Mouse (Mus musculus): ENCODE results near the gene Pde8b. TPM values are rescaled to one million over a fixed set of nuclear protein-coding genes. Genes with fewer than 3 reads are reported as not detected.
A peak's percentile ranks its signal among the peaks of the same experiment; 100 is the strongest.

Gene Pde8b
- total RNA-seq, 2 experiments from 2014 or later, result 132 to 151 TPM

GRCm38 (mm10) chr13:95127288-95127687, 122.8 kb downstream of the Pde8b start:
- no peak for TF ChIP-seq CTCF (IDR thresholded peaks at IDR 0.05)
- DNase-seq (ENCODE audit: extremely low spot score in 1 of 2, low spot score in 2 of 2), result no peak
- intact Hi-C loops (cut with DNase I), result loop anchor here (5.0 kb wide), 1 partner anchor 40 kb away; no protein-coding TSS in a partner anchor
- Histone ChIP-seq H3K4me3 (no peak overlapping the region), H3K27ac (peak overlapping the region; percentile 75)

GRCm38 (mm10) chr13:95126801-95127200, 123.3 kb downstream of the Pde8b start:
- TF ChIP-seq CTCF (IDR thresholded peaks at IDR 0.05), result no peak
- DNase-seq (ENCODE audit: extremely low spot score in 1 of 2, low spot score in 2 of 2), result no peak
- intact Hi-C loops (cut with DNase I), result loop anchor here (5.0 kb wide), 1 partner anchor 40 kb away; no protein-coding TSS in a partner anchor
- no peak overlapping the region for H3K4me3 ChIP-seq
- H3K27ac ChIP-seq, result peak overlapping the region; percentile 75

GRCm38 (mm10) chr13:95125546-95126215, 124.5 kb downstream of the Pde8b start:
- DNase-seq (ENCODE audit: extremely low spot score in 1 of 2, low spot score in 2 of 2), result no peak
- Histone ChIP-seq H3K27ac (peak overlapping the region; percentile 75; the same call in 1 of the 2 replicates), H3K4me3 (no peak overlapping the region)
- intact Hi-C loops (cut with DNase I), result loop anchor here (5.0 kb wide), 1 partner anchor 38 kb away; no protein-coding TSS in a partner anchor
- no peak for TF ChIP-seq CTCF (IDR thresholded peaks at IDR 0.05)

- no peak for TF ChIP-seq CTCF (IDR thresholded peaks at IDR 0.05)
- Histone ChIP-seq H3K4me3 (no peak overlapping the region), H3K27ac (peak overlapping the region; percentile 36; the same call in 1 of the 2 replicates)
- no peak for DNase-seq (ENCODE audit: extremely low spot score in 1 of 2, low spot score in 2 of 2)
- intact Hi-C loops (cut with DNase I), result no loop called here
These were observed 129.6 kb downstream of the Pde8b start for GRCm38 (mm10) chr13:95120570-95120969.

GRCm38 (mm10) chr13:95113763-95114162, 136.4 kb downstream of the Pde8b start:
- no peak for DNase-seq (ENCODE audit: extremely low spot score in 1 of 2, low spot score in 2 of 2)

GRCm38 (mm10) chr13:95109555-95109954, 140.6 kb downstream of the Pde8b start:
- intact Hi-C loops (cut with DNase I), result no loop called here
- no peak for DNase-seq (ENCODE audit: extremely low spot score in 1 of 2, low spot score in 2 of 2)
- Histone ChIP-seq H3K4me3 (no peak overlapping the region), H3K27ac (no peak overlapping the region)
- TF ChIP-seq CTCF (IDR thresholded peaks at IDR 0.05), result no peak; the same call in none of the 2 replicates

More at GRCm38 (mm10) chr13:95113763-95114162, 136.4 kb downstream of the Pde8b start:
- H3K4me3 ChIP-seq, result no peak overlapping the region
- TF ChIP-seq CTCF (IDR thresholded peaks at IDR 0.05), result no peak
- intact Hi-C loops (cut with DNase I), result no loop called here
- H3K27ac ChIP-seq, result no peak overlapping the region

GRCm38 (mm10) chr13:95108035-95108434, 142.1 kb downstream of the Pde8b start:
- Histone ChIP-seq H3K27ac (peak overlapping the region; percentile 64), H3K4me3 (no peak overlapping the region)
- intact Hi-C loops (cut with DNase I), result no loop called here
- no peak for DNase-seq (ENCODE audit: extremely low spot score in 1 of 2, low spot score in 2 of 2)
- TF ChIP-seq CTCF (IDR thresholded peaks at IDR 0.05), result no peak

GRCm38 (mm10) chr13:95104865-95105264, 145.3 kb downstream of the Pde8b start:
- no peak for TF ChIP-seq CTCF (IDR thresholded peaks at IDR 0.05)
- intact Hi-C loops (cut with DNase I), result no loop called here
- H3K27ac ChIP-seq, result no peak overlapping the region
- DNase-seq (ENCODE audit: extremely low spot score in 1 of 2, low spot score in 2 of 2), result no peak
- H3K4me3 ChIP-seq, result no peak overlapping the region

GRCm38 (mm10) chr13:95102985-95103590, 147.0 kb downstream of the Pde8b start:
- DNase-seq (ENCODE audit: extremely low spot score in 1 of 2, low spot score in 2 of 2), result no peak
- intact Hi-C loops (cut with DNase I), result no loop called here
- TF ChIP-seq CTCF (IDR thresholded peaks at IDR 0.05), result no peak
- Histone ChIP-seq H3K4me3 (no peak overlapping the region), H3K27ac (peak overlapping the region; percentile 61)

GRCm38 (mm10) chr13:95101315-95101714, 148.8 kb downstream of the Pde8b start:
- no peak for DNase-seq (ENCODE audit: extremely low spot score in 1 of 2, low spot score in 2 of 2)
- intact Hi-C loops (cut with DNase I), result no loop called here
- TF ChIP-seq CTCF (IDR thresholded peaks at IDR 0.05), result no peak

GRCm38 (mm10) chr13:95098931-95099720, 151.0 kb downstream of the Pde8b start:
- no peak for DNase-seq (ENCODE audit: extremely low spot score in 1 of 2, low spot score in 2 of 2)
- intact Hi-C loops (cut with DNase I), result no loop called here
- Histone ChIP-seq H3K27ac (peak overlapping the region; percentile 33), H3K4me3 (no peak overlapping the region)
- no peak for TF ChIP-seq CTCF (IDR thresholded peaks at IDR 0.05)

More at GRCm38 (mm10) chr13:95101315-95101714, 148.8 kb downstream of the Pde8b start:
- H3K4me3 ChIP-seq, result no peak overlapping the region
- no peak overlapping the region for H3K27ac ChIP-seq

GRCm38 (mm10) chr13:95096646-95097045, 153.5 kb downstream of the Pde8b start:
- no peak for DNase-seq (ENCODE audit: extremely low spot score in 1 of 2, low spot score in 2 of 2)
- TF ChIP-seq CTCF (IDR thresholded peaks at IDR 0.05), result no peak
- no peak overlapping the region for H3K4me3 ChIP-seq
- peak overlapping the region; percentile 2; the same call in 1 of the 2 replicates for H3K27ac ChIP-seq
- intact Hi-C loops (cut with DNase I), result no loop called here
